Mouse (Mus musculus) neural tube, embryonic 15.5 days (tissue): ENCODE results near the gene Flna. TPM values are rescaled to one million over a fixed set of nuclear protein-coding genes. Genes with fewer than 3 reads are reported as not detected.

Source experiments
- microRNA-seq: library from miRNA; unstranded; fragments of <30 nt; microRNA quantifications from one replicate; pipeline ENCODE4, GENCODE M21; 2017
- polyA plus RNA-seq: library from polyadenylated mRNA; unstranded; fragments of >200 nt; fragmentation: Nextera tagmentation; extraction: Ambion mirVana; gene quantifications from 2 replicates; pipeline ENCODE4 v1.2.1, GENCODE M21; 2015

Flna gene
- polyA plus RNA-seq, 1 experiment from 2014 or later = 67.3 TPM

Small RNA genes lying within 50 kb of the gene (microRNA-seq; reads per million reads assigned to microRNA genes)
- gene Mir7091 = not detected

Other genes starting within 250 kb of the Flna start
- 42.3 and 51.5 TPM in 2 replicates for gene Irak1, start 225.9 kb downstream of the Flna start, polyA plus RNA-seq
- not detected in 2 replicates for gene Opn1mw, start 122.4 kb downstream of the Flna start, polyA plus RNA-seq
- 11.2 and 11.7 TPM in 2 replicates for gene Mecp2, start 114.5 kb downstream of the Flna start, polyA plus RNA-seq
- not detected in 2 replicates for gene Tex28, start 82.0 kb downstream of the Flna start, polyA plus RNA-seq
- gene Tktl1, start 72.6 kb downstream of the Flna start, polyA plus RNA-seq = 0.08 and 0.09 TPM in 2 replicates
- gene Emd, start 4.9 kb upstream of the Flna start, polyA plus RNA-seq = 13.2 and 17.9 TPM in 2 replicates
- 436 and 510 TPM in 2 replicates for gene Rpl10, start 21.0 kb upstream of the Flna start, polyA plus RNA-seq
- 84.0 and 87.7 TPM in 2 replicates for gene Taz, start 32.1 kb upstream of the Flna start, polyA plus RNA-seq
- 5.1 and 7.8 TPM in 2 replicates for gene Dnase1l1, start 32.5 kb upstream of the Flna start, polyA plus RNA-seq
- 283 and 302 TPM in 2 replicates for gene Atp6ap1, start 47.3 kb upstream of the Flna start, polyA plus RNA-seq
- gene Gdi1, start 55.2 kb upstream of the Flna start, polyA plus RNA-seq = 798 and 909 TPM in 2 replicates
- gene Fam50a, start 63.2 kb upstream of the Flna start, polyA plus RNA-seq = 60.0 and 62.1 TPM in 2 replicates
- 33.8 and 41.9 TPM in 2 replicates for gene Plxna3, start 79.2 kb upstream of the Flna start, polyA plus RNA-seq
- gene Lage3, start 103.8 kb upstream of the Flna start, polyA plus RNA-seq = 77.5 and 86.0 TPM in 2 replicates
- gene Ubl4a, start 123.4 kb upstream of the Flna start, polyA plus RNA-seq = 65.9 and 68.3 TPM in 2 replicates
- gene Slc10a3, start 123.5 kb upstream of the Flna start, polyA plus RNA-seq = 8.9 and 9.5 TPM in 2 replicates
- 36.6 TPM in 2 replicates for gene Fam3a, start 143.5 kb upstream of the Flna start, polyA plus RNA-seq
- 14.1 and 15.8 TPM in 2 replicates for gene Ikbkg, start 143.5 kb upstream of the Flna start, polyA plus RNA-seq
- gene G6pdx, start 179.4 kb upstream of the Flna start, polyA plus RNA-seq = 43.4 and 50.2 TPM in 2 replicates
- not detected in 2 replicates for gene Gm6880, start 231.6 kb upstream of the Flna start, polyA plus RNA-seq